Comparison of ENCODE assay signal across 32 mouse cellular contexts in the genomic region with DNA sequence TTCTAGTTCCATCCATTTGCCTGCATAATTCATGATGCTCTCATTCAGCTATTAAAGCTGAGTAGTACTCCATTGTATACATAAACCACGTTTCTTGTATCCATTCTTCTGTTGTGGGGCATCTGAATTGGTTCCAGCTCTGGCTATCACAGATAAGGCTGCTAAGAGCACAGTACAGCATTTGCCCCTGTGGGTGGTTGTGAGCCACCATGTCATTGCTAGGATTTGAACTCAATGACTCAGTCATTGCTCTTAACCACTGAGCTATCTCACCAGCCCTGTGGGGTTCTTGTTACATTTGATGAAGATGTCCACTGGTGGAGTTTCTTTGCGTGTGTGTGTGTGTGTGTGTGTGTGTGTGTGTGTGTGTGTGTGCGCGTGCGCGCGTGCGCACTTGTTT.
"Had no signal": no experiment of that assay in that cellular context is flagged by ENCODE, and none has a peak within 500 bp of the region (broad histone marks: within the 10 kb centered on the region; RNA-seq: fewer than 3 reads in every experiment).

No protein-coding gene starts in this region.

- ATAC-seq: liver, embryonic 12.5 days; liver, postnatal 0 days; lung, postnatal 0 days; midbrain, embryonic 13.5 days; midbrain, embryonic 15.5 days; midbrain, embryonic 16.5 days had no signal

- H3K9me3 ChIP-seq: limb, embryonic 10.5 days; limb, embryonic 12.5 days; limb, embryonic 13.5 days; limb, embryonic 15.5 days; liver, embryonic 12.5 days; liver, embryonic 13.5 days; liver, embryonic 15.5 days; lung, embryonic 15.5 days; megakaryocyte, embryonic 14.5 days; midbrain, embryonic 10.5 days; midbrain, embryonic 12.5 days; midbrain, embryonic 13.5 days; midbrain, embryonic 15.5 days; neural tube, embryonic 12.5 days had no signal

- H3K4me2 ChIP-seq: limb, embryonic 12.5 days; limb, embryonic 13.5 days; limb, embryonic 15.5 days; liver, embryonic 11.5 days; liver, embryonic 12.5 days; liver, embryonic 13.5 days; liver, embryonic 15.5 days; lung, embryonic 14.5 days; lung, embryonic 15.5 days; midbrain, embryonic 11.5 days; midbrain, embryonic 12.5 days; midbrain, embryonic 13.5 days; midbrain, embryonic 15.5 days; neural tube, embryonic 12.5 days had no signal

- H3K27ac ChIP-seq: limb, embryonic 10.5 days; limb, embryonic 12.5 days; limb, embryonic 13.5 days; limb, embryonic 15.5 days; liver, embryonic 12.5 days; liver, embryonic 13.5 days; liver, embryonic 14.5 days; liver, embryonic 15.5 days; lung, embryonic 15.5 days; macrophage; midbrain, embryonic 10.5 days; midbrain, embryonic 12.5 days; midbrain, embryonic 13.5 days; midbrain, embryonic 15.5 days; neural tube, embryonic 12.5 days had no signal

- DNase-seq: left cerebral cortex, postnatal 4 days; liver; liver, embryonic 13.5 days; liver, postnatal 0 days; lung, adult 18-20 months; lung, adult 2 months; lung, embryonic 14.5 days; lung, postnatal 10 days; lung, postnatal 14 days; lung, postnatal 36 days; lung, postnatal 4 days; midbrain, embryonic 14.5 days had no signal

- H3K4me1 ChIP-seq: limb, embryonic 10.5 days; limb, embryonic 12.5 days; limb, embryonic 13.5 days; limb, embryonic 15.5 days; liver, embryonic 12.5 days; liver, embryonic 13.5 days; liver, embryonic 15.5 days; lung, embryonic 15.5 days; midbrain, embryonic 10.5 days; midbrain, embryonic 12.5 days; midbrain, embryonic 13.5 days; midbrain, embryonic 15.5 days; neural tube, embryonic 12.5 days had no signal

- H3K27me3 ChIP-seq: limb, embryonic 12.5 days; limb, embryonic 13.5 days; limb, embryonic 15.5 days; liver, embryonic 12.5 days; liver, embryonic 13.5 days; liver, embryonic 15.5 days; lung, embryonic 15.5 days; megakaryocyte, embryonic 14.5 days; midbrain, embryonic 12.5 days; midbrain, embryonic 13.5 days; midbrain, embryonic 15.5 days; neural tube, embryonic 12.5 days had no signal

- H3K4me3 ChIP-seq: limb, embryonic 10.5 days; limb, embryonic 12.5 days; limb, embryonic 13.5 days; limb, embryonic 15.5 days; liver, embryonic 12.5 days; liver, embryonic 13.5 days; liver, embryonic 15.5 days; lung, embryonic 15.5 days; megakaryocyte, embryonic 14.5 days; midbrain, embryonic 10.5 days; midbrain, embryonic 12.5 days; midbrain, embryonic 13.5 days; midbrain, embryonic 15.5 days; myocyte; neural tube, embryonic 12.5 days had no signal

- H3K9ac ChIP-seq: limb, embryonic 12.5 days; limb, embryonic 13.5 days; limb, embryonic 15.5 days; liver, embryonic 12.5 days; liver, embryonic 13.5 days; liver, embryonic 14.5 days; liver, embryonic 15.5 days; liver, postnatal 0 days; lung, embryonic 14.5 days; lung, embryonic 15.5 days; midbrain, embryonic 12.5 days; midbrain, embryonic 13.5 days; midbrain, embryonic 15.5 days; neural tube, embryonic 12.5 days had no signal
